Comparison of ENCODE assay signal across 15 mouse cellular contexts in genomic region chr7:64550856-64551255, GRCm38 (mm10). TPM values are rescaled to one million over a fixed set of nuclear protein-coding genes. Genes with fewer than 3 reads are reported as not detected.
A peak's percentile ranks its signal among the peaks of the same experiment; 100 is the strongest.
DNase-seq lines count a peak whose midpoint lies in the region; ATAC-seq lines count a peak whose summit lies in the region.
"Had no signal": no experiment of that assay in that cellular context is flagged by ENCODE, and none has a peak within 500 bp of the region (broad histone marks: within the 10 kb centered on the region; RNA-seq: fewer than 3 reads in every experiment).

No protein-coding gene starts in this region.

- WGBS in hindbrain, embryonic 13.5 days: 82% methylated on average over 1 of the region's 1 CpGs
- 66% methylated on average over 1 of the region's 1 CpGs for WGBS in hindbrain, embryonic 10.5 days
- WGBS in stomach, embryonic 16.5 days: 81% methylated on average over 1 of the region's 1 CpGs

- no peak overlapping the region for H3K9ac ChIP-seq in hindbrain, embryonic 13.5 days
- no peak overlapping the region for H3K9ac ChIP-seq in stomach, embryonic 16.5 days (ENCODE audit: low read length)
- H3K9ac ChIP-seq: liver, embryonic 15.5 days had no signal

- peaks cover 32% of the 10 kb centered on the region for H3K4me1 ChIP-seq in hindbrain, embryonic 13.5 days (replicated peaks)
- peaks cover 24% of the 10 kb centered on the region for H3K4me1 ChIP-seq in hindbrain, embryonic 10.5 days (replicated peaks)
- no peaks in the 10 kb centered on the region for H3K4me1 ChIP-seq in stomach, embryonic 16.5 days (ENCODE audit: control insufficient read depth, insufficient read depth, low read length)
- H3K4me1 ChIP-seq: liver, embryonic 15.5 days had no signal

- peak; percentile 27; the same call in 1 of the 2 replicates for ATAC-seq in hindbrain, embryonic 13.5 days (ENCODE audit: low FRiP score)
- ATAC-seq in stomach, embryonic 16.5 days (ENCODE audit: insufficient read depth, low FRiP score): peak; percentile 34; the same call in 1 of the 2 replicates
- no peak for ATAC-seq in activated CD4-positive, CD25-positive, alpha-beta regulatory T cell, adult 4 months

- no peak overlapping the region for H3K4me3 ChIP-seq in hindbrain, embryonic 13.5 days
- no peak overlapping the region for H3K4me3 ChIP-seq in hindbrain, embryonic 10.5 days
- H3K4me3 ChIP-seq in stomach, embryonic 16.5 days (replicated peaks; ENCODE audit: low read length): no peak overlapping the region
- H3K4me3 ChIP-seq: gastrocnemius, adult 2 months; liver, embryonic 15.5 days had no signal

- peaks cover 21% of the 10 kb centered on the region for H3K36me3 ChIP-seq in hindbrain, embryonic 13.5 days
- H3K36me3 ChIP-seq in hindbrain, embryonic 10.5 days: peaks cover 23% of the 10 kb centered on the region
- H3K36me3 ChIP-seq in stomach, embryonic 16.5 days (ENCODE audit: control insufficient read depth, insufficient read depth, low read length): no peaks in the 10 kb centered on the region
- H3K36me3 ChIP-seq: liver, embryonic 15.5 days had no signal

- no peak overlapping the region for H3K4me2 ChIP-seq in hindbrain, embryonic 13.5 days
- H3K4me2 ChIP-seq in stomach, embryonic 16.5 days (ENCODE audit: low read depth, low read length): no peak overlapping the region
- H3K4me2 ChIP-seq: heart, embryonic 11.5 days; liver, embryonic 15.5 days had no signal

- H3K9me3 ChIP-seq in hindbrain, embryonic 13.5 days: no peaks in the 10 kb centered on the region
- H3K9me3 ChIP-seq in hindbrain, embryonic 10.5 days: no peaks in the 10 kb centered on the region
- no peaks in the 10 kb centered on the region for H3K9me3 ChIP-seq in stomach, embryonic 16.5 days (replicated peaks; ENCODE audit: control insufficient read depth, low read length)
- H3K9me3 ChIP-seq: liver, embryonic 15.5 days had no signal

- peak; percentile 2 for DNase-seq in adrenal gland, adult 2 months
- DNase-seq in adrenal gland, postnatal 14 days: no peak
- DNase-seq in hindbrain, embryonic 10.5 days (ENCODE audit: low spot score): no peak
- peak; percentile 76 for DNase-seq in retina, postnatal 1 day
- no peak for DNase-seq in retina, embryonic 14.5 days (ENCODE audit: low spot score)
- DNase-seq: kidney, postnatal 36 days; spleen, adult 18-20 months had no signal

- H3K27ac ChIP-seq in hindbrain, embryonic 13.5 days: no peak overlapping the region
- no peak overlapping the region for H3K27ac ChIP-seq in hindbrain, embryonic 10.5 days
- H3K27ac ChIP-seq in stomach, embryonic 16.5 days (ENCODE audit: low read length): no peak overlapping the region
- H3K27ac ChIP-seq: gastrocnemius, adult 2 months; liver, embryonic 15.5 days had no signal

- H3K27me3 ChIP-seq in hindbrain, embryonic 13.5 days: no peaks in the 10 kb centered on the region
- H3K27me3 ChIP-seq in hindbrain, embryonic 10.5 days (ENCODE audit: insufficient read depth, poor library complexity, severe bottlenecking): no peaks in the 10 kb centered on the region
- no peaks in the 10 kb centered on the region for H3K27me3 ChIP-seq in stomach, embryonic 16.5 days (ENCODE audit: control insufficient read depth, insufficient read depth, low read length)
- H3K27me3 ChIP-seq: liver, embryonic 15.5 days had no signal

RNA-seq across cellular contexts. Expression of gene Apba2, which starts 49.4 kb away (rescaled TPM):
- under 1 TPM in 1 of 2 experiments, not detected in 1; 0.31 TPM for total RNA-seq in adrenal gland, adult 2 months (2021)
- 0.48 and 1.4 TPM in 2 replicates for polyA plus RNA-seq in adrenal gland, adult 2 months (2012; rRNA removed)
- 1.1 and 1.5 TPM in 2 replicates for total RNA-seq in adrenal gland, postnatal 14 days (2021)
- 152 and 154 TPM in 2 replicates for polyA plus RNA-seq in hindbrain, embryonic 13.5 days (2015; fragmentation: Nextera tagmentation; extraction: Ambion mirVana)
- 59.1 and 88.9 TPM in 2 replicates for polyA plus RNA-seq in hindbrain, embryonic 10.5 days (2016; fragmentation: Nextera tagmentation; extraction: Ambion mirVana)
- polyA plus RNA-seq in stomach, embryonic 16.5 days (2015; fragmentation: Nextera tagmentation; extraction: Ambion mirVana): 5.8 and 6.7 TPM in 2 replicates
- not detected for polyA plus RNA-seq in activated CD4-positive, CD25-positive, alpha-beta regulatory T cell, adult 4 months (2017; shearing (Covaris generic))
- total RNA-seq: common myeloid progenitor, adult 5-6 weeks; megakaryocyte progenitor cell, adult 5-6 weeks had no signal

Comparison
In these comparisons a context has a peak if more than half of its experiments do, and no peak if none do; other contexts are left out.
1. DNase-seq: peak in adrenal gland, adult 2 months (single experiment) and retina, postnatal 1 day (single experiment); none in adrenal gland, postnatal 14 days (single experiment), hindbrain, embryonic 10.5 days (single experiment) and retina, embryonic 14.5 days (single experiment).